Mouse (Mus musculus) testis, adult 2 months (tissue): Measurements from ENCODE around the gene Nek10.

Experiments
- CTCF ChIP-seq: fragments of 200-500 bp; IDR thresholded peaks from 2 replicates; pipeline ENCODE4 v1.5.1; 2012; ENCODE audit warnings: low read depth, mild to moderate bottlenecking, inconsistent platforms, low read length, moderate library complexity; ENCODE audit not compliant: control insufficient read depth, insufficient read depth, insufficient replicate concordance
- POLR2A ChIP-seq: fragments of 200-500 bp; IDR thresholded peaks from 2 replicates; pipeline ENCODE4 v1.6.1; 2012; ENCODE audit warnings: low read depth, mild to moderate bottlenecking, inconsistent platforms, low read length, moderate library complexity; ENCODE audit not compliant: control insufficient read depth

DNA sequence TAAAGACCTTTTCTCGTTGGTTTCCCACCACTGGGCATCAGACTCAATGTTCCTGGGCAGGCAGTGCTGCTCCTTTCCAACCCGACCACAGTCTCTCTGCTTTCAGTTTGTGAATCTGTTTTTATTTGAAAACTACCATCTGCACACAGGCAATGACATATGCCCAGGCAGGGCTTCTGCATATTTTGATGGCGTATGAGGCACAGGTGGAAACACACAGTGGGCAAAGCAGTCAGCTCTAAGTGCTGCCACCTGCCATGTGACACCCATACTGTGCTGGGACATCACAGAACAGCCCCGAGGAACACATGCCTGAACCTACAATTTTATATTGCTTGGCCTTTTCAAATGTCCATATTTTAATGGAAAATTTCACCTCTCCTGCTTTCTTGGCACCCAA is 68.5 kb downstream of the Nek10 start:
- TF ChIP-seq CTCF: no peak
- no peak for TF ChIP-seq POLR2A
